Mouse (Mus musculus): Measurements from ENCODE around the gene Slc6a19. TPM values are rescaled to one million over a fixed set of nuclear protein-coding genes. Genes with fewer than 3 reads are reported as not detected.

The Slc6a19 gene
- polyA plus RNA-seq, 1 experiment, result not detected

GRCm38 (mm10) chr13:73696529-73696928 lies 8.1 kb downstream of the Slc6a19 start:
- TF ChIP-seq POLR2A (IDR thresholded peaks at IDR 0.05; ENCODE audit: low read depth, low read length), result no peak
- no peak for TF ChIP-seq CTCF (IDR thresholded peaks at IDR 0.05; ENCODE audit: borderline replicate concordance, insufficient read depth, low read length)
- H3K4me1 ChIP-seq (ENCODE audit: control insufficient read depth, insufficient read depth, low read length), result no peaks in the 10 kb centered on the region
- no peak overlapping the region for H3K4me3 ChIP-seq (ENCODE audit: insufficient read depth, low read length)
- no peak overlapping the region for H3K27ac ChIP-seq (ENCODE audit: insufficient read depth, low read length)

- no peak overlapping the region for H3K27ac ChIP-seq (ENCODE audit: insufficient read depth, low read length)
- TF ChIP-seq CTCF (IDR thresholded peaks at IDR 0.05; ENCODE audit: borderline replicate concordance, insufficient read depth, low read length) (no peak), POLR2A (IDR thresholded peaks at IDR 0.05; ENCODE audit: low read depth, low read length) (no peak)
- no peak overlapping the region for H3K4me3 ChIP-seq (ENCODE audit: insufficient read depth, low read length)
- no peaks in the 10 kb centered on the region for H3K4me1 ChIP-seq (ENCODE audit: control insufficient read depth, insufficient read depth, low read length)
Observed at GRCm38 (mm10) chr13:73694972-73695371, 9.7 kb downstream of the Slc6a19 start.

GRCm38 (mm10) chr13:73693333-73693732 lies 11.3 kb downstream of the Slc6a19 start:
- TF ChIP-seq CTCF (IDR thresholded peaks at IDR 0.05; ENCODE audit: borderline replicate concordance, insufficient read depth, low read length) (no peak), POLR2A (IDR thresholded peaks at IDR 0.05; ENCODE audit: low read depth, low read length) (no peak)
- Histone ChIP-seq H3K4me3 (ENCODE audit: insufficient read depth, low read length) (no peak overlapping the region), H3K4me1 (ENCODE audit: control insufficient read depth, insufficient read depth, low read length) (no peaks in the 10 kb centered on the region), H3K27ac (ENCODE audit: insufficient read depth, low read length) (no peak overlapping the region)

GRCm38 (mm10) chr13:73692249-73692868 lies 12.3 kb downstream of the Slc6a19 start:
- Histone ChIP-seq H3K27ac (ENCODE audit: insufficient read depth, low read length) (no peak overlapping the region), H3K4me3 (ENCODE audit: insufficient read depth, low read length) (no peak overlapping the region), H3K4me1 (ENCODE audit: control insufficient read depth, insufficient read depth, low read length) (no peaks in the 10 kb centered on the region)
- TF ChIP-seq POLR2A (IDR thresholded peaks at IDR 0.05; ENCODE audit: low read depth, low read length), result no peak
- TF ChIP-seq CTCF (IDR thresholded peaks at IDR 0.05; ENCODE audit: borderline replicate concordance, insufficient read depth, low read length), result peak; percentile 18; the same call in 1 of the 2 replicates

GRCm38 (mm10) chr13:73688934-73689333 lies 15.7 kb downstream of the Slc6a19 start:
- no peaks in the 10 kb centered on the region for H3K4me1 ChIP-seq (ENCODE audit: control insufficient read depth, insufficient read depth, low read length)
- TF ChIP-seq CTCF (IDR thresholded peaks at IDR 0.05; ENCODE audit: borderline replicate concordance, insufficient read depth, low read length), result no peak
- TF ChIP-seq POLR2A (IDR thresholded peaks at IDR 0.05; ENCODE audit: low read depth, low read length), result no peak
- no peak overlapping the region for H3K4me3 ChIP-seq (ENCODE audit: insufficient read depth, low read length)
- H3K27ac ChIP-seq (ENCODE audit: insufficient read depth, low read length), result no peak overlapping the region

GRCm38 (mm10) chr13:73687601-73688000 lies 17.1 kb downstream of the Slc6a19 start:
- Histone ChIP-seq H3K27ac (ENCODE audit: insufficient read depth, low read length) (no peak overlapping the region), H3K4me3 (ENCODE audit: insufficient read depth, low read length) (no peak overlapping the region), H3K4me1 (ENCODE audit: control insufficient read depth, insufficient read depth, low read length) (no peaks in the 10 kb centered on the region)
- no peak for TF ChIP-seq CTCF (IDR thresholded peaks at IDR 0.05; ENCODE audit: borderline replicate concordance, insufficient read depth, low read length)
- no peak for TF ChIP-seq POLR2A (IDR thresholded peaks at IDR 0.05; ENCODE audit: low read depth, low read length)

GRCm38 (mm10) chr13:73685502-73685901 lies 19.2 kb downstream of the Slc6a19 start:
- TF ChIP-seq POLR2A (IDR thresholded peaks at IDR 0.05; ENCODE audit: low read depth, low read length) (no peak), CTCF (IDR thresholded peaks at IDR 0.05; ENCODE audit: borderline replicate concordance, insufficient read depth, low read length) (no peak)
- Histone ChIP-seq H3K27ac (ENCODE audit: insufficient read depth, low read length) (no peak overlapping the region), H3K4me1 (ENCODE audit: control insufficient read depth, insufficient read depth, low read length) (0 out of 2 replicates have a peak, but pooled peaks cover 3% of the 10 kb centered on the region)

GRCm38 (mm10) chr13:73684412-73684811 lies 20.3 kb downstream of the Slc6a19 start:
- H3K4me1 ChIP-seq (ENCODE audit: control insufficient read depth, insufficient read depth, low read length), result peaks cover 7% of the 10 kb centered on the region; the same call in 1 of the 2 replicates
- TF ChIP-seq POLR2A (IDR thresholded peaks at IDR 0.05; ENCODE audit: low read depth, low read length) (no peak), CTCF (IDR thresholded peaks at IDR 0.05; ENCODE audit: borderline replicate concordance, insufficient read depth, low read length) (no peak)
- no peak overlapping the region for H3K4me3 ChIP-seq (ENCODE audit: insufficient read depth, low read length)
- H3K27ac ChIP-seq (ENCODE audit: insufficient read depth, low read length), result no peak overlapping the region

More at GRCm38 (mm10) chr13:73685502-73685901, 19.2 kb downstream of the Slc6a19 start:
- H3K4me3 ChIP-seq (ENCODE audit: insufficient read depth, low read length), result no peak overlapping the region

GRCm38 (mm10) chr13:73683682-73684081 lies 21.0 kb downstream of the Slc6a19 start:
- TF ChIP-seq POLR2A (IDR thresholded peaks at IDR 0.05; ENCODE audit: low read depth, low read length) (no peak), CTCF (IDR thresholded peaks at IDR 0.05; ENCODE audit: borderline replicate concordance, insufficient read depth, low read length) (no peak)
- Histone ChIP-seq H3K27ac (ENCODE audit: insufficient read depth, low read length) (no peak overlapping the region), H3K4me1 (ENCODE audit: control insufficient read depth, insufficient read depth, low read length) (peaks cover 7% of the 10 kb centered on the region; the same call in 1 of the 2 replicates), H3K4me3 (ENCODE audit: insufficient read depth, low read length) (no peak overlapping the region)

GRCm38 (mm10) chr13:73682226-73682625 lies 22.4 kb downstream of the Slc6a19 start:
- Histone ChIP-seq H3K4me3 (ENCODE audit: insufficient read depth, low read length) (no peak overlapping the region), H3K27ac (ENCODE audit: insufficient read depth, low read length) (no peak overlapping the region), H3K4me1 (ENCODE audit: control insufficient read depth, insufficient read depth, low read length) (peaks cover 7% of the 10 kb centered on the region; the same call in 1 of the 2 replicates)
- TF ChIP-seq POLR2A (IDR thresholded peaks at IDR 0.05; ENCODE audit: low read depth, low read length), result no peak
- no peak for TF ChIP-seq CTCF (IDR thresholded peaks at IDR 0.05; ENCODE audit: borderline replicate concordance, insufficient read depth, low read length)

Data from embryonic fibroblast, embryonic 13.5 days (primary cell).